Mouse (Mus musculus): ENCODE measurements around the gene Vipas39.

DNA sequence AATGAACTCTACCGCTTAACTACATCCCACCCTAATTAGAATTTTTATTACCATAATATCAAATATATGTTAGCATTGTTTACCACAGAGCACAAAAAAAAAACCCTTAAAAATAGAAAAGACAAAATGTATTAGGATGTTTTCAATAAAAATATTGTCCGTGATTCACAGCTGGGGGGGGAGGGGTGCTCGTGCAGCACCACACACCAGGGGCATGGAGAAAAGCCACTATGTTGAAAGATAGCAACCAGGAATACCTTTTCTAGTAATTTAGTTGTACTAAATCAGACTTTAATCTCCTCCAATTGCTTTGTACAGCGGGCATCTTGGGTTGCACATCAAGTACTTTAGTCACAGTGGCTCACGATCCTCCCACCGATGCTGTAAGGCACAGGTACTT lies 67.3 kb downstream of the Vipas39 start:
- TF ChIP-seq CTCF (IDR thresholded peaks at IDR 0.05; ENCODE audit: borderline replicate concordance, control insufficient read depth, extremely low read depth, insufficient read depth, low read length, poor library complexity) = no peak
- no peak for TF ChIP-seq POLR2A (IDR thresholded peaks at IDR 0.05; ENCODE audit: control insufficient read depth, extremely low read depth, insufficient read depth, low read length, poor library complexity)

Data from thymus, adult 2 months (tissue).